Mouse (Mus musculus): ENCODE measurements around the gene Atm. TPM values are rescaled to one million over a fixed set of nuclear protein-coding genes. Genes with fewer than 3 reads are reported as not detected.

Atm gene
- polyA plus RNA-seq, 1 experiment: 0.65 TPM

DNA sequence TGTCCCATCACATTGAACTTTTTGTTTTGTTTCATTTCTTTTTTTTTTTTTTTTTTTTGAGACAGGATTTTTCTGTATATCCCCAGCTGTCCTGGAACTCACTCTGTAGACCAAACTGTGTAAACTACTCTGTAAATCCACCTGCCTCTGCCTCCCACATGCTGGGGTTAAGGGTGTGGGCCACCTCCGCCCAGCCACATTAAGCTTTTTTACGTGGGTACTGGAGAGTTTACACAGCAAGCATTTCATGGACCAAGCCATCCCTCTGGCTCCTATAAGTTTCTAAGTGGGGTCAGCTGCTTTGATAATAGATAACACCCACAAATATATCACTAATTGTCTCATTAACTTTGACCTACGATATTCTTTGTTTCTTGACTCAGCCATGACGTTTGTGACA, 128.0 kb downstream of the Atm start:
- Histone ChIP-seq H3K27me3 (ENCODE audit: control insufficient read depth, insufficient read depth, low read length) (no peaks in the 10 kb centered on the region), H3K36me3 (ENCODE audit: control insufficient read depth, insufficient read depth, low read length) (no peaks in the 10 kb centered on the region), H3K4me3 (ENCODE audit: low read depth, low read length) (no peak overlapping the region), H3K27ac (ENCODE audit: insufficient read depth, low read depth, low read length) (no peak overlapping the region), H3K4me1 (ENCODE audit: control insufficient read depth, insufficient read depth, insufficient read length, low read length) (peaks cover 2% of the 10 kb centered on the region; the same call in 1 of the 2 replicates)
- 37% methylated on average over 4 of the region's 4 CpGs for WGBS
- TF ChIP-seq POLR2A (IDR thresholded peaks at IDR 0.05; ENCODE audit: low read depth, low read length) (no peak), CTCF (IDR thresholded peaks at IDR 0.05; ENCODE audit: extremely low read depth, insufficient read length, insufficient replicate concordance, low read depth, low read length) (no peak)

- peaks cover 7% of the 10 kb centered on the region; the same call in 1 of the 2 replicates for H3K4me1 ChIP-seq (ENCODE audit: control insufficient read depth, insufficient read depth, insufficient read length, low read length)
- no peaks in the 10 kb centered on the region for H3K27me3 ChIP-seq (ENCODE audit: control insufficient read depth, insufficient read depth, low read length)
- no peaks in the 10 kb centered on the region; the same call in 1 of the 2 replicates for H3K36me3 ChIP-seq (ENCODE audit: control insufficient read depth, insufficient read depth, low read length)
- TF ChIP-seq CTCF (IDR thresholded peaks at IDR 0.05; ENCODE audit: extremely low read depth, insufficient read length, insufficient replicate concordance, low read depth, low read length) (no peak), POLR2A (IDR thresholded peaks at IDR 0.05; ENCODE audit: low read depth, low read length) (no peak)
- 26% methylated on average over 21 of the region's 21 CpGs for WGBS
- no peak overlapping the region for H3K27ac ChIP-seq (ENCODE audit: insufficient read depth, low read depth, low read length)
- H3K4me3 ChIP-seq (ENCODE audit: low read depth, low read length): peak overlapping the region; percentile 51
Measured at GRCm38 (mm10) chr9:53404753-53405722, 131.5 kb downstream of the Atm start.

GRCm38 (mm10) chr9:53404050-53404752, 132.3 kb downstream of the Atm start:
- no peak for TF ChIP-seq CTCF (IDR thresholded peaks at IDR 0.05; ENCODE audit: extremely low read depth, insufficient read length, insufficient replicate concordance, low read depth, low read length)
- TF ChIP-seq POLR2A (IDR thresholded peaks at IDR 0.05; ENCODE audit: low read depth, low read length): no peak
- no peak overlapping the region for H3K27ac ChIP-seq (ENCODE audit: insufficient read depth, low read depth, low read length)
- 82% methylated on average over 6 of the region's 6 CpGs for WGBS
- H3K4me1 ChIP-seq (ENCODE audit: control insufficient read depth, insufficient read depth, insufficient read length, low read length): peaks cover 7% of the 10 kb centered on the region; the same call in 1 of the 2 replicates
- no peak overlapping the region for H3K4me3 ChIP-seq (ENCODE audit: low read depth, low read length)
- no peaks in the 10 kb centered on the region for H3K27me3 ChIP-seq (ENCODE audit: control insufficient read depth, insufficient read depth, low read length)
- peaks cover 5% of the 10 kb centered on the region for H3K36me3 ChIP-seq (ENCODE audit: control insufficient read depth, insufficient read depth, low read length)

DNA sequence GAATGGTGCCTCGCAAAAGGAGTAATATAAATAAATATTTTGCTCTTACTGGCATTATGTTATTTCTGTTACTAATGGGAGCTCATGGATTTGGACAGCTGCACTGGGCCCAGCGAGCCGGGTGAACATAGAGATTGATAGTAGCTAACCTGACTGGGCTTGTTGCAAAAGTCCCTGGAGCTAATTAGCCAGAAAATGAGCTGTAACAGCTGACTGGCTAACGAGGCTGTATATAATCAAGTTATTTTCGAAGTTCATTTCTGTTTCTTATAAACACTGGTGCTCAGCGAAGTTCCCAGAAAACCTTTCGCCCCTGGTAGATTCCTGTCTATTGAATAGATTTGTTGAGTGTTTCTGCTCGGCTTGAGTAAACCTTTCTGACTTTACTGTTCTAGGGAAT, 133.5 kb downstream of the Atm start:
- no peak for TF ChIP-seq POLR2A (IDR thresholded peaks at IDR 0.05; ENCODE audit: low read depth, low read length)
- TF ChIP-seq CTCF (IDR thresholded peaks at IDR 0.05; ENCODE audit: extremely low read depth, insufficient read length, insufficient replicate concordance, low read depth, low read length): no peak
- Histone ChIP-seq H3K27ac (ENCODE audit: insufficient read depth, low read depth, low read length) (no peak overlapping the region), H3K36me3 (ENCODE audit: control insufficient read depth, insufficient read depth, low read length) (peaks cover 5% of the 10 kb centered on the region), H3K27me3 (ENCODE audit: control insufficient read depth, insufficient read depth, low read length) (no peaks in the 10 kb centered on the region), H3K4me3 (ENCODE audit: low read depth, low read length) (no peak overlapping the region), H3K4me1 (ENCODE audit: control insufficient read depth, insufficient read depth, insufficient read length, low read length) (peaks cover 7% of the 10 kb centered on the region; the same call in 1 of the 2 replicates)
- WGBS: 75% methylated on average over 8 of the region's 8 CpGs

DNA sequence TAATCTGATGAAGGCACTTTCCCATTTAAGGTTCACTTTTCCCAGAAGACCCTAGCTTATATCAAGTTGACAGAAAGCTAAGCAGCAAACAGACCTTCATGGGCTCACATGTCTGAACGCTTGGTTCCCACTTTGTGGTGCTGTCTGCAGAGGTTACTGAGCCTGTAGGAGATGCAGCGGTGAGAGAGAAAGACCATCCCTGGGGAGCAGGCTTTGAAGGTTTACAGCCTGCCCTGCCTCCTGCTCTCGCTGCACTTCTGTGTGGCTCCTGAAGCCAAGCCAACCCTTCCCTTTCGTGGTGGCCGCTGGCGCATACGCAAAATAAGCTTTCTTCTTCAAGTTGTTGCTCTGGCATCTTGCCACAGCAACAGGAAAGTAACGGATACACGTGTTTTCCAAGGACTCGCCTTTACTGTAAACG, 134.2 kb downstream of the Atm start, which contains the start of gene 4930550C14Rik:
Gene 4930550C14Rik (plus strand): TSS at position 35 of the 421 bp plus-strand sequence.
- H3K27me3 ChIP-seq (ENCODE audit: control insufficient read depth, insufficient read depth, low read length): no peaks in the 10 kb centered on the region
- peak within 1 kb of the TSS; percentile 20 for H3K27ac ChIP-seq (ENCODE audit: insufficient read depth, low read depth, low read length)
- 6% methylated on average over 11 of the region's 11 CpGs for WGBS
- peak within 1 kb of the TSS; percentile 36 for H3K4me3 ChIP-seq (ENCODE audit: low read depth, low read length)
- TF ChIP-seq POLR2A (IDR thresholded peaks at IDR 0.05; ENCODE audit: low read depth, low read length): no peak
- no peak for TF ChIP-seq CTCF (IDR thresholded peaks at IDR 0.05; ENCODE audit: extremely low read depth, insufficient read length, insufficient replicate concordance, low read depth, low read length)
- peaks cover 6% of the 10 kb centered on the region for H3K36me3 ChIP-seq (ENCODE audit: control insufficient read depth, insufficient read depth, low read length)
- H3K4me1 ChIP-seq (ENCODE audit: control insufficient read depth, insufficient read depth, insufficient read length, low read length): peaks cover 7% of the 10 kb centered on the region; the same call in 1 of the 2 replicates

DNA sequence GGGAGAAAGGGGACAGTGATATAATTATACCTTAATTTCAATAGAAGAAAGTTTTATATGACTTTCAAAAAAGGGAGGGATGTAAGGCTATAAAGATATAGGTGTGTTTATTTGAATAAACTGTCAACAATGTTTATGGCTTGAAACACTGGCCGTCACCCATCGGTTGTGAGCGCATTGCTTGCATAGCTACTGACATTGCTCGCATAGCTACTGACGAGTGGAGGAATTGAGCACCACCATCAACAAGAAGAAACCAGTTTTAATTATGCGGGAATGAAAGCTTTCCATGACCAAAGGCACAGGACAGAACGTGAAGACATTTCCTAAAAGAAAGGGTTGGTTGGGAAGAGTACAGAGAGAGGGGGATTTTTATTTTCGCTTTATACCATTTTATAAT, 135.4 kb downstream of the Atm start:
- H3K27me3 ChIP-seq (ENCODE audit: control insufficient read depth, insufficient read depth, low read length): no peaks in the 10 kb centered on the region
- peaks cover 9% of the 10 kb centered on the region for H3K36me3 ChIP-seq (ENCODE audit: control insufficient read depth, insufficient read depth, low read length)
- H3K4me3 ChIP-seq (ENCODE audit: low read depth, low read length): no peak overlapping the region
- TF ChIP-seq POLR2A (IDR thresholded peaks at IDR 0.05; ENCODE audit: low read depth, low read length) (no peak), CTCF (IDR thresholded peaks at IDR 0.05; ENCODE audit: extremely low read depth, insufficient read length, insufficient replicate concordance, low read depth, low read length) (no peak)
- H3K4me1 ChIP-seq (ENCODE audit: control insufficient read depth, insufficient read depth, insufficient read length, low read length): peaks cover 7% of the 10 kb centered on the region; the same call in 1 of the 2 replicates
- H3K27ac ChIP-seq (ENCODE audit: insufficient read depth, low read depth, low read length): no peak overlapping the region
- 92% methylated on average over 8 of the region's 8 CpGs for WGBS
